Mouse (Mus musculus) hindbrain, embryonic 12.5 days (tissue): Measurements from ENCODE around the gene Bcl2l13. TPM values are rescaled to one million over a fixed set of nuclear protein-coding genes. Genes with fewer than 3 reads are reported as not detected.
"Not testable (repeated sequence)": the region's sequence is repeated elsewhere in the genome, so short reads cannot be mapped to it uniquely, and the experiment has no call there.

Experiments used
- ATAC-seq: fragments of 200-750 bp; cut with Nextera tagmentation; 2 replicates; pipeline ENCODE4 v1.8.0; 2017; ENCODE audit warnings: moderate TSS enrichment; ENCODE audit not compliant: low FRiP score
- H3K27ac ChIP-seq: fragments of 300-500 bp; sonication (generic); 2 replicates; pipeline ENCODE4 v1.5.1; 2016; ENCODE audit warnings: mild to moderate bottlenecking
- H3K27me3 ChIP-seq: fragments of 300-500 bp; sonication (generic); 2 replicates; pipeline ENCODE4 v1.6.1; 2016; ENCODE audit warnings: mild to moderate bottlenecking
- H3K36me3 ChIP-seq: fragments of 300-500 bp; sonication (generic); 2 replicates; pipeline ENCODE4 v1.6.1; 2016; ENCODE audit warnings: mild to moderate bottlenecking
- H3K4me1 ChIP-seq: fragments of 300-500 bp; sonication (generic); 2 replicates; pipeline ENCODE4 v1.6.1; 2016
- H3K4me2 ChIP-seq: fragments of 300-500 bp; sonication (generic); replicated peaks from 2 replicates; pipeline ENCODE4 v1.6.1; 2016; ENCODE audit warnings: mild to moderate bottlenecking
- H3K4me3 ChIP-seq: fragments of 300-500 bp; sonication (generic); 2 replicates; pipeline ENCODE4 v1.5.1; 2016; ENCODE audit warnings: mild to moderate bottlenecking
- H3K9ac ChIP-seq: fragments of 300-500 bp; sonication (generic); 2 replicates; pipeline ENCODE4 v1.6.1; 2016; ENCODE audit warnings: mild to moderate bottlenecking, moderate library complexity
- H3K9me3 ChIP-seq: fragments of 300-500 bp; sonication (generic); replicated peaks from 2 replicates; pipeline ENCODE4 v1.6.1; 2016; ENCODE audit warnings: mild to moderate bottlenecking
- WGBS: fragments of 180-500 bp; shearing (Covaris S2); methylation state at CpG from one replicate; pipeline ENCODE4 v1.1.7; 2016; 5-methylcytosine and 5-hydroxymethylcytosine counted together
- polyA plus RNA-seq: library from polyadenylated mRNA; unstranded; fragments of >200 nt; fragmentation: Nextera tagmentation; extraction: Ambion mirVana; gene quantifications from 2 replicates; pipeline ENCODE4 v1.2.1, GENCODE M21; 2016

Bcl2l13 gene
- polyA plus RNA-seq, 1 experiment from 2014 or later, result 38.2 TPM

DNA sequence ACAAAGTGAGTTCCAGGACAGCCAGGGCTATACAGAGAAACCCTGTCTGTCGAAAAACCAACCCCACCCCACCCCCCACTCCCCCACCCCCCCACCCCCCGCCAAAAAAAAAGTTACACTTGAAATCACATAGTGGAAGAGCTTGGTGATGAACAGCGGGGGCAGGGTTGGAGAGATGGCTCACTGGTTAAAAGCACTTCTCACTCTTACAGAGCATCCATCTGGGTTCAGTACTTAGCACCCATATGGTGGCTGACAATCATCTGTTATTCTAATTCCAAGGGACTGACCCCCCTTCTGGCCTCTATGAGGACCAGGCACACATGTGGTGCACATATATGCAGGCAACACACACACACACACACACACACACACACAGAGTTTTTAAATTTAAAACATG is 82.0 kb downstream of the Bcl2l13 start:
- H3K4me1 ChIP-seq, result peaks cover 12% of the 10 kb centered on the region; the same call in 1 of the 2 replicates
- peaks cover 13% of the 10 kb centered on the region for H3K27me3 ChIP-seq
- no peak for ATAC-seq
- no peaks in the 10 kb centered on the region for H3K36me3 ChIP-seq
- WGBS, result 49% methylated on average over 3 of the region's 3 CpGs
- no peaks in the 10 kb centered on the region; the same call in 1 of the 2 replicates for H3K9me3 ChIP-seq
- no peak overlapping the region for H3K27ac ChIP-seq
- H3K4me3 ChIP-seq, result no peak overlapping the region
- no peak overlapping the region for H3K9ac ChIP-seq
- H3K4me2 ChIP-seq, result no peak overlapping the region

DNA sequence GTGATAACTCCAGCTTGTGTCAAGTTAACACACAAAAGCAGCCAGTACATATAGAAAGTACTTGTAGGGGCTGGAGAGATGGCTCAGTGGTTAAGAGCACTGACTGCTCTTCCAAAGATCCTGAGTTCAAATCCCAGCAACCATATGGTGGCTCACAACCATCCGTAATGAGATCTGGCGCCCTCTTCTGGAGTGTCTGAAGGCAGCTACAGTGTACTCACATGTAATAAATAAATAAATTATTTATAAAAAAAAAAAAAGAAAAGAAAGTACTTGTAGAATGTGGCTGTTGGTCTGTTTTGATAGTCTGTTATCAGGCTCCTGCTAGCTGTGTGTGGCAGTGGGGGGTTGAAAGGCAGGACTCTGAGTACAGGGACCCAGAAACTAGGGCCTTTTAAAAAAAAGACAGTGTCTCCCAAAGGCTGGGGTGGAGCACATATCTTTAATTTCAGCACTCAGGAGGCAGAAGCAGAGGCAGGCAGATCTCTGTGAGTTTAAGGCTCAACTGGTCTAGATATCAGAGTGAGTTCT is 88.8 kb downstream of the Bcl2l13 start:
- not testable (repeated sequence) for H3K27me3 ChIP-seq, H3K4me2 ChIP-seq, H3K27ac ChIP-seq, H3K4me1 ChIP-seq, H3K9ac ChIP-seq, H3K4me3 ChIP-seq, H3K9me3 ChIP-seq, H3K36me3 ChIP-seq, ATAC-seq
- 68% methylated on average over 2 of the region's 2 CpGs for WGBS

DNA sequence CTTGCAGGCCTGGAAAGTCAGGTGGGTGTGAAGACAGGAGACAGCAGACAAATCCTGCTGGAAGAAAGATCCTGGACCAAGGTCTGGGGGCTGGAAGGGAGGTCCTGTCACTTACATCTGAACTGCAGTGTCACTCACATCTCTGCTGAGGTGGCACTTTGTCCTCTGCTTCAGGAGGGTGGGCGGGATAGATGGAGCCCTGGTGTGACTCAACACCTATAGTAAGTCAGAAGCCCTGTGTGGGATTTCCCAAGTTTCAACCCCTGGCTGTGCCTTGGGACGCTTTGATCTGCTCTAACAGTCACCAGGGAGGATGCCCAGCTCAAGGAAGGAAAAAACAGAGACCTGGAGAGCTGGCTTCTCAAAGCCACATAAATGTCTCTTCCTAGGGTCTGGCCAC is 90.9 kb downstream of the Bcl2l13 start:
- H3K4me2 ChIP-seq, result no peak overlapping the region
- H3K4me3 ChIP-seq, result no peak overlapping the region

DNA sequence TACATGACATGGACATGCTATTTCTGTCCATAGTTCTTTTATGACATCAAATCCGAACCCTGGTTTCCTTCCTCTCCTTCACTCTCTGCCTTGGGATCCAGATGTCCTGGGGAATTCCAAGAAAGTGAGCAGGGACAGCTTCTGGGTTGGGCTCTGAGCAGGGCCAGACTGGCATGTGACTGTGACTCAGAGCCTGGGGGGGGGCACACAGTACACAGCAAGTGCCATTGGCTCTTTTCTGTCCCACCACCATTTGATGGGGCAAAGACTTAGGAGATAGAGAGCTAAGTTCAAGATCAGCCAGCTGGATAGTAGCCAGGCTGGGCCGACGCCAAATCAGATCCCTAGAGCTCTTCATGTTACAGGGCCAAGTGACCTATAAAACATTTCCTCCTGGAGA is 91.8 kb downstream of the Bcl2l13 start:
- Histone ChIP-seq H3K27me3 (no peaks in the 10 kb centered on the region), H3K9ac (no peak overlapping the region), H3K4me2 (no peak overlapping the region), H3K36me3 (peaks cover 18% of the 10 kb centered on the region), H3K4me3 (no peak overlapping the region), H3K9me3 (no peaks in the 10 kb centered on the region), H3K4me1 (no peaks in the 10 kb centered on the region), H3K27ac (no peak overlapping the region)
- 78% methylated on average over 3 of the region's 3 CpGs for WGBS
- ATAC-seq, result no peak

More for the DNA sequence above, 90.9 kb downstream of the Bcl2l13 start:
- no peak overlapping the region for H3K9ac ChIP-seq
- no peak overlapping the region for H3K27ac ChIP-seq
- 58% methylated on average over 2 of the region's 2 CpGs for WGBS
- no peaks in the 10 kb centered on the region for H3K4me1 ChIP-seq
- no peak for ATAC-seq
- H3K9me3 ChIP-seq, result no peaks in the 10 kb centered on the region
- H3K27me3 ChIP-seq, result no peaks in the 10 kb centered on the region
- H3K36me3 ChIP-seq, result peaks cover 9% of the 10 kb centered on the region; the same call in 1 of the 2 replicates

DNA sequence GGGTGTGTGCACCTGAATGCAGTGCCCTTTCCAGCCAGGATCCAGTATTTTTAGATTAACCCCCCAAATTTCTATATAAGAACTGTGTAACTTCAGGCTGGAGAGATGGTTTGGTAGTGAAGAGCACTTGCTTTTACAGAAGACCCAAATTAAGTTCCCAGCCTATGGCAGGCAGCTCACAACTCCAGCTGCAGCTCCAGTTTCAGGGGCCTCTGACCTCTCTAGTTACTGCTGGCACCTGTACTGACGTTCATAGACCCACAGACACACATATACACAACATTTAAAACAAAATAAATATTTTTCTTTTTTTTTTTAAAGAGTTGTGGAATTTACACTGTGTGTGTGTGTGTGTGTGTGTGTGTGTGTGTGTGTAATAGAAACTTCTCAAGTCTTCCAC is 93.4 kb downstream of the Bcl2l13 start:
- Histone ChIP-seq H3K4me3 (no peak overlapping the region), H3K4me1 (no peaks in the 10 kb centered on the region), H3K9me3 (no peaks in the 10 kb centered on the region), H3K9ac (no peak overlapping the region), H3K27ac (no peak overlapping the region), H3K4me2 (no peak overlapping the region), H3K36me3 (peaks cover 32% of the 10 kb centered on the region), H3K27me3 (no peaks in the 10 kb centered on the region)
- no peak for ATAC-seq
- WGBS, result 61% methylated on average over 1 of the region's 1 CpGs

DNA sequence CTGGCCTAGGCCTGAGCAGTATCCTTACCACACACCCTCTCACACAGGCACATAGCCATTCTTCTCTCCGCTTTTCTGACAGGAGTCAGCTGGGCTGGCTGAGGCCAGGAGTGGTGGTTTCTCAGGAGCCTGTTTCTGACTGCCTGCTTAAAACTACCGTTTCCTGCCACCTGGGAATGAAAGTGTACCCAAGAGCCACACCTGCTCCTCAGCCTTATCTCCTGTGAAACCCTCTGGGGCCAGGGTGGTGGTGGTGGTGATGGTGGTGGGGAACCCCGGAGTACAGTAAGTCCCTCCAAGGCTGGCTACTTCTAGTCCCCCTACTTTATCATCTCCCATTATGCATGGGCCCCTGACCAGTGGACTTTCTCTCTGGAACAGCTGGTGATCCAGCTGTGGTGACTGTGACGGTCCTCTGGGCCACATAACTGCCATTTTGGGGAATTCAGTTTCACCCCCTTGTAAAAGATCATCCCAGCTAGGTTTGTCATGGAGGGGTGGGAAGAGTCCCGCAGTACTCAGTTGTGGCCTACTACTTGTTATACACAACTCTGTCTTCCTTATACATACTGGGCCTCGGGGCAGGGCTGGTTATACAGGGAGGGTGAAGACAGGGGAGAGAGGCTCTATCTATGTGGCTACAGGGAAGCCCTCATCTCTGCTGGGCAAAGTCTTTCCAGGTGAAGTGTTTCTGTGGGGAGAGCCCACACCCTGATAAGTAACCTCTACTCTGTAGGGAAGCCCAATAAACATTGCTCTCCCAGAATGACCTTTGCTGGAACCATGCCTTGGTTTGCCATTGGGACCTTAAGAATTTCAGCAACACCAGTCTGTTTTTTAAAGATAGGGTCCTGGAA is 94.7 kb downstream of the Bcl2l13 start:
- Histone ChIP-seq H3K9me3 (no peaks in the 10 kb centered on the region), H3K4me3 (no peak overlapping the region), H3K36me3 (peaks cover 39% of the 10 kb centered on the region), H3K27me3 (no peaks in the 10 kb centered on the region), H3K27ac (no peak overlapping the region), H3K9ac (no peak overlapping the region), H3K4me1 (no peaks in the 10 kb centered on the region), H3K4me2 (no peak overlapping the region)
- 85% methylated on average over 6 of the region's 6 CpGs for WGBS
- ATAC-seq, result no peak

DNA sequence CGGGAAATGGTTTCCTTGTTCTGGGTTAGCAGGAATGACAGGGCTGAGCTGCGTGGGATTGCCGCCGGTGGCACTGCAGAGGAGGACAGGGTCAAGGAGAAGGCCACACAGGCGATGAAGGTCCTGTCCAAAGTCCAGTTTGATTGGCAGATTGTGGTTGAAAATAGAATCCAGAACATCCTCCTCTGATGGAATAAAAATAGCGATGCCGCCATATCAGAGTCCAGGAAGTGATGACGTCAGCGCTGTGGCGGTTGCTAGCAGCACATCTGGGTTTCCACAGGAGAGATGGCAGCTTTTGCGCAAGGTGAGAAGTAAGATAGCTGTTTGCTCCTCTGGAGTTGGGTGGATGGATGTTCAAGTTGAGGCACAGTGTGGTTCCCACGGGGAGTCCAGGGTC is 96.6 kb downstream of the Bcl2l13 start:
- no peak overlapping the region for H3K9ac ChIP-seq
- no peak overlapping the region for H3K4me3 ChIP-seq
- no peaks in the 10 kb centered on the region for H3K9me3 ChIP-seq
- H3K27me3 ChIP-seq, result no peaks in the 10 kb centered on the region
- no peaks in the 10 kb centered on the region for H3K4me1 ChIP-seq
- H3K4me2 ChIP-seq, result no peak overlapping the region
- ATAC-seq, result no peak
- WGBS, result 93% methylated on average over 12 of the region's 12 CpGs
- peaks cover 39% of the 10 kb centered on the region for H3K36me3 ChIP-seq
- H3K27ac ChIP-seq, result no peak overlapping the region

DNA sequence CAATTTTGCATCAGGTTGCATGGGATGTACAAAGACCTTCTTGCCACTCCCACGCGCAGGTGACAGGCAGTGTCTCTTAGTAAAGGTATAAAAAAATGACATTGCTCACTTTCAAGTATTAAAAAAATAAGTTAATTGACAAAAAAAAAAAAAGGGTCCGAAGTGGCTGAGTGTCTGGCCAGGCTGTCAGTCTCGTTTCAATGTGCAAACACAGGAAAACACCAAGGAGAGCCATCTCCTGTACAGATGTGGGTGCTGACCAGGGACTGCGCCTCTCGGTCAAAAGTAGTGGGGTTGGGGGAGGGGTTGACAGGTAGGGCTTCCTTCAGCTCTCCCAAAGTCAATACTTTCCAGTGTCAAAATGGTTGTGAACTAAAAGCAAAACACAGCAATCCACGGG is 97.7 kb downstream of the Bcl2l13 start:
- H3K4me2 ChIP-seq, result no peak overlapping the region
- peaks cover 39% of the 10 kb centered on the region for H3K36me3 ChIP-seq
- ATAC-seq, result no peak
- H3K4me1 ChIP-seq, result peaks cover 4% of the 10 kb centered on the region; the same call in 1 of the 2 replicates
- no peak overlapping the region for H3K27ac ChIP-seq
- no peak overlapping the region for H3K9ac ChIP-seq
- no peaks in the 10 kb centered on the region for H3K27me3 ChIP-seq
- WGBS, result 91% methylated on average over 7 of the region's 7 CpGs
- no peaks in the 10 kb centered on the region for H3K9me3 ChIP-seq
- no peak overlapping the region for H3K4me3 ChIP-seq

DNA sequence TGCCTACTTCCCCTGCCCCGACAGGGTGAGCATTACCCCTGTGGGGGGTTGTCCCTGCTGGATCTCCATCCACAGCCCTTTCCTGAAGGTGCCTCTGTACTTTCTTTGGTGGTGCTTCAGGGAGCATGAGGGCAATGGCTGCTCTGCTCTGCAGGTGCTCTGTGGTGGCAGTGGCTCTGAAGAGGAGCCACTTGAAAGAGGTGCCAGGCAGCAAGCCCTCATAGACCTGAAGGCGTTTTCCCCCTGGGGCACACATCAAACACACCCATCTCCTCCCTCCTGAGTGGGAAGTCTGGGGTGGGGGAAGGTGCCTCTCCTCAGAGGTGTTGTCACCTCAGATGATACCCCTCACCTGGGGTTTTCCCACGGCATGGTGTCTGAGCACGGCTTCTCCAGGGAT is 98.2 kb downstream of the Bcl2l13 start:
- H3K9ac ChIP-seq, result no peak overlapping the region
- ATAC-seq, result no peak
- H3K4me3 ChIP-seq, result no peak overlapping the region
- H3K36me3 ChIP-seq, result peaks cover 36% of the 10 kb centered on the region
- WGBS, result 71% methylated on average over 4 of the region's 4 CpGs
- no peaks in the 10 kb centered on the region for H3K27me3 ChIP-seq
- H3K9me3 ChIP-seq, result no peaks in the 10 kb centered on the region
- H3K27ac ChIP-seq, result no peak overlapping the region
- no peak overlapping the region for H3K4me2 ChIP-seq
- H3K4me1 ChIP-seq, result peaks cover 4% of the 10 kb centered on the region; the same call in 1 of the 2 replicates

DNA sequence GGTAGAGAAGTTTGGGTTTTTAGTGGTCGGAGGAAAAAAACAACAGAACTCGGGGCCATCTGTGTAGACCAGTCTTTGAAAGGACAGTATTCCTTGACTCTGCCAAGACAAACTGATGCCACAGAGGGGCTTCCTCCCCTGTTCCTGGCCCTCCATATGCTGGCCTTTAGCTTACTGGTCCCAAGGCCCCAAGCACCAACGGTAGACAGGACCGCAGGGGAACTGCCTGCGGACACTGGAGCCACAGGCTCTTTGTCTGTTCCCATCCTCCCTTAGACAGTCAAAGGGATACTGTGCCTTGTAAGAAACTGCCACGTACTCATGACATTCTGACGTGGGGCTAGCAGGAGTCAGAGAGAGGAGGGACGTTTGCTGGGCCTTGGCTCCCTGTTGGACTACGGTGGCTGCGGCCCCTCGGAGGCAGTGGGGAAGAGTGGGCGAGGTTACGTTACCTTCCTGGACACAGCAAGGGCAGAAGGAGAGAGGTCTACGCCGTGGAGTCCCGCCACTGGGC is 101.1 kb downstream of the Bcl2l13 start:
- no peaks in the 10 kb centered on the region for H3K9me3 ChIP-seq
- no peaks in the 10 kb centered on the region for H3K27me3 ChIP-seq
- H3K36me3 ChIP-seq, result peaks cover 30% of the 10 kb centered on the region
- H3K4me2 ChIP-seq, result no peak overlapping the region
- H3K4me3 ChIP-seq, result no peak overlapping the region
- WGBS, result 87% methylated on average over 16 of the region's 16 CpGs
- no peak overlapping the region for H3K9ac ChIP-seq
- H3K4me1 ChIP-seq, result peaks cover 4% of the 10 kb centered on the region; the same call in 1 of the 2 replicates
- H3K27ac ChIP-seq, result no peak overlapping the region
- ATAC-seq, result no peak

DNA sequence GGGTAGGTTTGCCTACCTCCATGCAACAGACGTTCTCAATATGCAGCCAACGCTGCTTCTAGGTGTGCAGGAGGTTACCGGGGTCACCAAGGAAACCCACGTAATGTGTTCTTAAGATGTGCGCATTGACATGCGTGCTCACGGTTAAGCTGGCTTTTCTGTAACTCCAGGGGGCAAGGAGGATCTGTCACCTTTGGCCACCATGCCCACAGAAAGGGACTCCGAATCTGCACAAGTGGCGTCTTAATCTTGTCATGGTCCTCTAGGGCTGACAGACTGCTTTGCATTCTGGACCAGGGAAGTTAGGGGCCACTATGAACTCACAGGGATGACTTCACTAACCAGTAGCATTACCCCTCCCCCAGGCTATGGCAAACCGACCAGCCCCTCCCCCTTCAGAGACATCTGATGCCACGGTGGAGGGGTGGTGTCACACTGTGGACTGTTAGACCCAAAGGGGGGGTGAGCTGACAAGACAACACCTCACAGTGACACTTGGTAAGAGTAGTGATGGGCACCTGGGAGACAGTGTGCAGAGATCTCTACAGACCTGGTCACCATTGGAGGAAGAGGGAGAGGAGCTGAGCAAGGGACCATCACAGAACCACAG is 102.1 kb downstream of the Bcl2l13 start:
- Histone ChIP-seq H3K27me3 (no peaks in the 10 kb centered on the region), H3K4me2 (no peak overlapping the region), H3K9ac (no peak overlapping the region), H3K4me1 (peaks cover 4% of the 10 kb centered on the region; the same call in 1 of the 2 replicates), H3K36me3 (peaks cover 21% of the 10 kb centered on the region), H3K9me3 (no peaks in the 10 kb centered on the region), H3K4me3 (no peak overlapping the region), H3K27ac (no peak overlapping the region)
- ATAC-seq, result no peak
- 85% methylated on average over 11 of the region's 11 CpGs for WGBS

DNA sequence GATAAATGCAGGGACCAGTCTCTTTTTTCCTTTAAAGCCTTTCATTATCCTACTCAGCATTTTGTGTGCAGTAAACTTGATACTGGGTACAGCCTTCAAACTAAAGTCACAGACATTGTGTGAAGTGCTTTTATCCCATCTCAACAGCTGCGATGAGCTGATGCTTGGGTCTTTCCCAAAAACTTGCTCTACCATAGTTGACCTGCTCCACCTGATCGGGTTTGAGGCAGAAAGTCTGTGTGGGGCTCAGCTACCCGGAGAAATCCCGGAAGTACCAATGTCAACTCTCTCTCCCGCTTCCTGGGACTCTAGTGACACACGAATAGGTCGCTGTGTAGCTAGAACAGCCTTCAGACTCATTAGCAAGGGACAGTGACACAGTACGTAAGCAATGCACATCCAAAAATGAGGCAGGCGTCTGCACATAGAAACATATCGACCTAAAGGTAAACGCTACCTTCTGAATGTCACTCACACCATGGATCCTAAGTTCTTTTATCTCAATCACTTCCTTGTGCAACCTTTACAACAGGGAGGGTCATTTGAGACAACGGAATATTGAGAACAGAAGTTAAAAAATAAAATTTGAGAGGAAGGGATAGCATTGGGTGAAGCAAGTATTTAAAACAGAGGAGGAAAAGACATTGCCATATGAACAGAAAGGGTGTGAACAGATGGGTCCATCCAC is 102.9 kb downstream of the Bcl2l13 start:
- Histone ChIP-seq H3K4me3 (no peak overlapping the region), H3K4me1 (peaks cover 4% of the 10 kb centered on the region; the same call in 1 of the 2 replicates), H3K9me3 (no peaks in the 10 kb centered on the region), H3K27ac (no peak overlapping the region), H3K36me3 (peaks cover 16% of the 10 kb centered on the region), H3K9ac (no peak overlapping the region), H3K4me2 (no peak overlapping the region), H3K27me3 (no peaks in the 10 kb centered on the region)
- no peak for ATAC-seq
- WGBS, result 89% methylated on average over 12 of the region's 12 CpGs
